Mouse (Mus musculus) kidney, embryonic 15.5 days (tissue): Measurements from ENCODE around the gene Palld. TPM values are rescaled to one million over a fixed set of nuclear protein-coding genes. Genes with fewer than 3 reads are reported as not detected.

Source experiments
- ATAC-seq: fragments of 200-750 bp; cut with Nextera tagmentation; replicated peaks from 2 replicates; pipeline ENCODE4 v1.8.0; 2017; ENCODE audit warnings: moderate TSS enrichment; ENCODE audit not compliant: low FRiP score
- H3K27ac ChIP-seq: fragments of 300-500 bp; sonication (generic); 2 replicates; pipeline ENCODE4 v1.5.1; 2015; ENCODE audit warnings: mild to moderate bottlenecking, inconsistent platforms
- H3K27me3 ChIP-seq: fragments of 300-500 bp; sonication (generic); 2 replicates; pipeline ENCODE4 v1.6.1; 2015; ENCODE audit warnings: inconsistent platforms
- H3K36me3 ChIP-seq: fragments of 300-500 bp; sonication (generic); 2 replicates; pipeline ENCODE4 v1.6.1; 2015; ENCODE audit warnings: inconsistent platforms
- H3K4me1 ChIP-seq: fragments of 300-500 bp; sonication (generic); 2 replicates; pipeline ENCODE4 v1.6.1; 2015; ENCODE audit warnings: inconsistent platforms
- H3K4me2 ChIP-seq: fragments of 300-500 bp; sonication (generic); 2 replicates; pipeline ENCODE4 v1.6.1; 2015; ENCODE audit warnings: moderate library complexity, mild to moderate bottlenecking, inconsistent platforms
- H3K4me3 ChIP-seq: fragments of 300-500 bp; sonication (generic); replicated peaks from 2 replicates; pipeline ENCODE4 v1.5.1; 2015; ENCODE audit warnings: mild to moderate bottlenecking, inconsistent platforms
- H3K9ac ChIP-seq: fragments of 300-500 bp; sonication (generic); 2 replicates; pipeline ENCODE4 v1.6.1; 2015; ENCODE audit warnings: mild to moderate bottlenecking, inconsistent platforms
- H3K9me3 ChIP-seq: fragments of 300-500 bp; sonication (generic); replicated peaks from 2 replicates; pipeline ENCODE4 v1.6.1; 2016; ENCODE audit warnings: inconsistent platforms
- WGBS: fragments of 180-500 bp; shearing (Covaris S2); methylation state at CpG from one replicate; pipeline ENCODE4 v1.1.7; 2015; ENCODE audit warnings: mixed read lengths; 5-methylcytosine and 5-hydroxymethylcytosine counted together
- polyA plus RNA-seq: library from polyadenylated mRNA; unstranded; fragments of >200 nt; fragmentation: Nextera tagmentation; extraction: Ambion mirVana; gene quantifications from 2 replicates; pipeline ENCODE4 v1.2.1, GENCODE M21; 2015

Palld gene
- polyA plus RNA-seq, 1 experiment from 2014 or later, result 76.7 TPM

- no peak for ATAC-seq
- H3K9ac ChIP-seq, result no peak overlapping the region
- no peaks in the 10 kb centered on the region for H3K27me3 ChIP-seq
- no peaks in the 10 kb centered on the region for H3K36me3 ChIP-seq
- H3K4me3 ChIP-seq, result no peak overlapping the region
- 76% methylated on average over 4 of the region's 4 CpGs for WGBS
- H3K4me2 ChIP-seq, result no peak overlapping the region
- H3K27ac ChIP-seq, result no peak overlapping the region
- peaks cover 4% of the 10 kb centered on the region; the same call in 1 of the 2 replicates for H3K4me1 ChIP-seq
- H3K9me3 ChIP-seq, result no peaks in the 10 kb centered on the region
Measured at GRCm38 (mm10) chr8:61569721-61570120, 332.8 kb downstream of the Palld start.

- Histone ChIP-seq H3K4me2 (no peak overlapping the region), H3K9ac (no peak overlapping the region), H3K4me1 (no peaks in the 10 kb centered on the region), H3K27ac (no peak overlapping the region), H3K27me3 (no peaks in the 10 kb centered on the region), H3K4me3 (no peak overlapping the region), H3K36me3 (no peaks in the 10 kb centered on the region), H3K9me3 (no peaks in the 10 kb centered on the region)
- no peak for ATAC-seq
Measured at GRCm38 (mm10) chr8:61569211-61569610, 333.3 kb downstream of the Palld start.

GRCm38 (mm10) chr8:61563378-61563777, 339.1 kb downstream of the Palld start:
- H3K9me3 ChIP-seq, result no peaks in the 10 kb centered on the region
- H3K27me3 ChIP-seq, result no peaks in the 10 kb centered on the region
- H3K4me2 ChIP-seq, result no peak overlapping the region
- H3K27ac ChIP-seq, result no peak overlapping the region
- no peaks in the 10 kb centered on the region for H3K36me3 ChIP-seq
- WGBS, result 68% methylated on average over 4 of the region's 4 CpGs
- ATAC-seq, result no peak
- H3K9ac ChIP-seq, result no peak overlapping the region
- H3K4me3 ChIP-seq, result no peak overlapping the region
- peaks cover 16% of the 10 kb centered on the region for H3K4me1 ChIP-seq

DNA sequence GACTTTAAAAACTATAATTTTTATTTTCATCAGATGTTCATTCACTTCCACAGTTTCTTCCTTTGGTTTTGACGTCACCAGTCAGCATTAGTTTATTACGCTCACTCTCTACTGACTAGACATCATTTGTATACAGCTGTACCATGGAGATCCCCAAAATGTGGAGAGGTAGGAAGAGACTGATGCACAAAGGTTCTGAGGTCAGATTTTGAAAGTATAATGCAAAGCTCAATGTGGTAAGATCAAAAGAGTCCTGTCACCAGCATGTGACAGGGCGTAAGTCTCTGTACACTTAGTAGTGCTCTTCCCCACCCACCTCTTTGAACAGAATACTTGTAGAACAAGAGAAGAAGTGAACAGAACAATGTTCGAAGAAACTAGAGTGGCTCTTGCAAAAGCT, 339.9 kb downstream of the Palld start:
- WGBS, result 93% methylated on average over 4 of the region's 4 CpGs
- Histone ChIP-seq H3K9me3 (no peaks in the 10 kb centered on the region), H3K4me2 (no peak overlapping the region), H3K9ac (no peak overlapping the region), H3K4me1 (peaks cover 19% of the 10 kb centered on the region), H3K27me3 (no peaks in the 10 kb centered on the region), H3K27ac (no peak overlapping the region), H3K36me3 (no peaks in the 10 kb centered on the region), H3K4me3 (no peak overlapping the region)
- ATAC-seq, result no peak

- WGBS, result over 99% methylated on average over 5 of the region's 5 CpGs
- H3K9ac ChIP-seq, result no peak overlapping the region
- no peak overlapping the region for H3K4me3 ChIP-seq
Measured at GRCm38 (mm10) chr8:61561220-61561619, 341.3 kb downstream of the Palld start.

GRCm38 (mm10) chr8:61559979-61560378, 342.5 kb downstream of the Palld start:
- H3K27ac ChIP-seq, result peak overlapping the region; percentile 23; the same call in 1 of the 2 replicates
- WGBS, result 70% methylated on average over 4 of the region's 4 CpGs
- ATAC-seq, result no peak

More at GRCm38 (mm10) chr8:61561220-61561619, 341.3 kb downstream of the Palld start:
- ATAC-seq, result no peak
- Histone ChIP-seq H3K36me3 (no peaks in the 10 kb centered on the region), H3K27me3 (no peaks in the 10 kb centered on the region), H3K4me1 (peaks cover 22% of the 10 kb centered on the region), H3K4me2 (no peak overlapping the region), H3K9me3 (no peaks in the 10 kb centered on the region), H3K27ac (no peak overlapping the region)

DNA sequence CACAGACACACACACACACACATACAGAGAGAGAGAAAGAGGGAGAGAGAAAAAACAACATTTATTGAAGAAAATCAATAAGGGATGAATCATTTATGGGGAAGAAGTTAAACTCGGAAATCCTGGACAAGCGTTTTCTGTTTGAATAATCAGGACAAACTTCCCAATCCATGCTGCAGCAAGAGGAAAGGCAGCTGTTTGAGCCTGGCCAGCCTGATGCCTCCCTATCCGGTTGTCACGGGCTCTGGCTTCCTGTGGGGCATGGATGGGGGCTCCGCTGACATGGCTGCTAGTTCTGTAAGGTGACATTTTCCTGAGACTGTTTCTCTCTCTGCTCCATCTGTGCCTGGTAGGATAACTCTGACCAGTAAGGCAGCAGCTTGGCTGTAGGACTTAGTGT, 343.0 kb downstream of the Palld start:
- Histone ChIP-seq H3K4me2 (no peak overlapping the region), H3K27ac (peak overlapping the region; percentile 23; the same call in 1 of the 2 replicates), H3K9me3 (no peaks in the 10 kb centered on the region), H3K4me1 (peaks cover 26% of the 10 kb centered on the region), H3K4me3 (no peak overlapping the region), H3K36me3 (no peaks in the 10 kb centered on the region), H3K9ac (no peak overlapping the region), H3K27me3 (no peaks in the 10 kb centered on the region)
- 51% methylated on average over 5 of the region's 5 CpGs for WGBS
- ATAC-seq, result no peak

More at GRCm38 (mm10) chr8:61559979-61560378, 342.5 kb downstream of the Palld start:
- no peak overlapping the region for H3K9ac ChIP-seq
- no peaks in the 10 kb centered on the region for H3K27me3 ChIP-seq
- no peaks in the 10 kb centered on the region for H3K9me3 ChIP-seq
- H3K4me1 ChIP-seq, result peaks cover 26% of the 10 kb centered on the region
- H3K4me3 ChIP-seq, result no peak overlapping the region
- no peaks in the 10 kb centered on the region for H3K36me3 ChIP-seq
- H3K4me2 ChIP-seq, result no peak overlapping the region

GRCm38 (mm10) chr8:61558051-61558846, 344.2 kb downstream of the Palld start:
- H3K9me3 ChIP-seq, result no peaks in the 10 kb centered on the region
- H3K4me1 ChIP-seq, result peaks cover 23% of the 10 kb centered on the region
- H3K4me3 ChIP-seq, result no peak overlapping the region
- no peaks in the 10 kb centered on the region for H3K36me3 ChIP-seq
- no peak for ATAC-seq
- no peak overlapping the region for H3K27ac ChIP-seq
- H3K4me2 ChIP-seq, result no peak overlapping the region
- WGBS, result 69% methylated on average over 12 of the region's 12 CpGs
- H3K9ac ChIP-seq, result no peak overlapping the region
- no peaks in the 10 kb centered on the region for H3K27me3 ChIP-seq

- peaks cover 25% of the 10 kb centered on the region for H3K4me1 ChIP-seq
- no peaks in the 10 kb centered on the region for H3K27me3 ChIP-seq
- H3K4me2 ChIP-seq, result no peak overlapping the region
- no peak overlapping the region for H3K27ac ChIP-seq
- ATAC-seq, result no peak
- no peaks in the 10 kb centered on the region for H3K36me3 ChIP-seq
- H3K9me3 ChIP-seq, result no peaks in the 10 kb centered on the region
- H3K9ac ChIP-seq, result no peak overlapping the region
- H3K4me3 ChIP-seq, result no peak overlapping the region
Measured at GRCm38 (mm10) chr8:61557036-61557435, 345.5 kb downstream of the Palld start.

- Histone ChIP-seq H3K27me3 (no peaks in the 10 kb centered on the region), H3K4me3 (no peak overlapping the region), H3K4me2 (no peak overlapping the region), H3K9ac (no peak overlapping the region), H3K36me3 (no peaks in the 10 kb centered on the region), H3K27ac (no peak overlapping the region), H3K4me1 (peaks cover 25% of the 10 kb centered on the region), H3K9me3 (no peaks in the 10 kb centered on the region)
- 47% methylated on average over 8 of the region's 8 CpGs for WGBS
- peak; percentile 50; the same call in 1 of the 2 replicates for ATAC-seq
Measured at GRCm38 (mm10) chr8:61556219-61556618, 346.3 kb downstream of the Palld start.

GRCm38 (mm10) chr8:61555343-61555742, 347.1 kb downstream of the Palld start:
- Histone ChIP-seq H3K4me1 (peaks cover 25% of the 10 kb centered on the region), H3K4me3 (no peak overlapping the region), H3K9ac (no peak overlapping the region), H3K27me3 (no peaks in the 10 kb centered on the region), H3K36me3 (peaks cover under 1% of the 10 kb centered on the region; the same call in 1 of the 2 replicates), H3K4me2 (no peak overlapping the region), H3K27ac (no peak overlapping the region), H3K9me3 (no peaks in the 10 kb centered on the region)
- ATAC-seq, result no peak
- WGBS, result 73% methylated on average over 6 of the region's 6 CpGs

- ATAC-seq, result no peak
- Histone ChIP-seq H3K27me3 (no peaks in the 10 kb centered on the region), H3K36me3 (peaks cover 24% of the 10 kb centered on the region), H3K4me2 (no peak overlapping the region), H3K27ac (no peak overlapping the region), H3K4me3 (no peak overlapping the region), H3K9ac (no peak overlapping the region), H3K4me1 (0 out of 2 replicates have a peak, but pooled peaks cover 12% of the 10 kb centered on the region), H3K9me3 (peaks cover 14% of the 10 kb centered on the region; the same call in 1 of the 2 replicates)
- 66% methylated on average over 8 of the region's 8 CpGs for WGBS
Measured at GRCm38 (mm10) chr8:61552755-61553402, 349.6 kb downstream of the Palld start.
